Mouse (Mus musculus) small intestine, adult 2 months (tissue): ENCODE measurements around the gene Rp9. TPM values are rescaled to one million over a fixed set of nuclear protein-coding genes. Genes with fewer than 3 reads are reported as not detected.

Experiments used
- H3K27ac ChIP-seq: fragments of 200-500 bp; 2 replicates; pipeline ENCODE4 v1.5.1; 2012; ENCODE audit warnings: low read depth, low read length, control low read depth, inconsistent platforms; ENCODE audit not compliant: insufficient read depth
- H3K27me3 ChIP-seq: fragments of 200-500 bp; 2 replicates; pipeline ENCODE4 v1.6.1; 2012; ENCODE audit warnings: mild to moderate bottlenecking, moderate library complexity, low read length, inconsistent platforms; ENCODE audit not compliant: control insufficient read depth, insufficient read depth
- H3K36me3 ChIP-seq: fragments of 200-500 bp; 2 replicates; pipeline ENCODE4 v1.6.1; 2012; ENCODE audit warnings: mild to moderate bottlenecking, low read length, control low read depth, inconsistent platforms; ENCODE audit not compliant: control insufficient read depth, insufficient read depth
- H3K4me1 ChIP-seq: fragments of 200-500 bp; 2 replicates; pipeline ENCODE4 v1.6.1; 2012; ENCODE audit warnings: low read length, inconsistent platforms, mixed read lengths; ENCODE audit not compliant: control insufficient read depth, insufficient read depth, insufficient read length
- H3K4me3 ChIP-seq: fragments of 200-500 bp; 2 replicates; pipeline ENCODE4 v1.5.1; 2012; ENCODE audit warnings: low read depth, mild to moderate bottlenecking, control low read depth, inconsistent platforms, low read length, moderate library complexity
- CTCF ChIP-seq: fragments of 200-500 bp; IDR thresholded peaks from 2 replicates; pipeline ENCODE4 v1.5.1; 2012; ENCODE audit warnings: low read depth, mild to moderate bottlenecking, control low read depth, inconsistent platforms, low read length, moderate library complexity, mixed read lengths; ENCODE audit not compliant: insufficient replicate concordance, insufficient read length; ENCODE audit errors: extremely low read depth
- POLR2A ChIP-seq: fragments of 200-500 bp; IDR thresholded peaks from 2 replicates; pipeline ENCODE4 v1.6.1; 2012; ENCODE audit warnings: low read depth, mild to moderate bottlenecking, control low read depth, inconsistent platforms, low read length, moderate library complexity
- WGBS: fragments of 180-500 bp; shearing (Covaris S2); methylation state at CpG from one replicate; pipeline ENCODE4 v1.1.7; 2018; 5-methylcytosine and 5-hydroxymethylcytosine counted together
- polyA plus RNA-seq: library from polyadenylated mRNA; depleted of rRNA; stranded (reverse); fragments of >200 nt; gene quantifications from 2 replicates; pipeline ENCODE4 v1.2.3, GENCODE M21; 2012

Rp9 gene
- polyA plus RNA-seq, 1 experiment, result 106 TPM

- WGBS, result 5% methylated on average over 10 of the region's 10 CpGs
- Histone ChIP-seq H3K4me3 (peak overlapping the region; percentile 35), H3K27ac (no peak overlapping the region), H3K27me3 (no peaks in the 10 kb centered on the region), H3K36me3 (no peaks in the 10 kb centered on the region), H3K4me1 (no peaks in the 10 kb centered on the region)
- TF ChIP-seq POLR2A, result no peak
- TF ChIP-seq CTCF, result no peak
Measured at GRCm38 (mm10) chr9:22476265-22476664, 6.7 kb upstream of the Rp9 start.

GRCm38 (mm10) chr9:22475424-22475868, 5.9 kb upstream of the Rp9 start, which contains the start of gene Bbs9:
Gene Bbs9 (plus strand): TSS chr9:22475715.
- H3K27ac ChIP-seq, result peak within 1 kb of the TSS; percentile 6; the same call in 1 of the 2 replicates
- H3K27me3 ChIP-seq, result no peaks in the 10 kb centered on the region
- H3K36me3 ChIP-seq, result no peaks in the 10 kb centered on the region
- TF ChIP-seq CTCF, result peak; percentile 18; the same call in 1 of the 2 replicates
- peak; percentile 41; the same call in 1 of the 2 replicates for TF ChIP-seq POLR2A
- H3K4me1 ChIP-seq, result no peaks in the 10 kb centered on the region
- under 1% methylated on average over 25 of the region's 25 CpGs for WGBS
- peak within 1 kb of the TSS; percentile 63 for H3K4me3 ChIP-seq

GRCm38 (mm10) chr9:22468899-22469259, 664 bp downstream of the Rp9 start:
- Histone ChIP-seq H3K27ac (no peak overlapping the region), H3K36me3 (0 out of 2 replicates have a peak, but pooled peaks cover 3% of the 10 kb centered on the region), H3K4me1 (no peaks in the 10 kb centered on the region), H3K27me3 (no peaks in the 10 kb centered on the region), H3K4me3 (no peak overlapping the region)
- no peak for TF ChIP-seq CTCF
- TF ChIP-seq POLR2A, result no peak
- 70% methylated on average over 8 of the region's 8 CpGs for WGBS

GRCm38 (mm10) chr9:22468170-22468898, 1.2 kb downstream of the Rp9 start:
- Histone ChIP-seq H3K36me3 (0 out of 2 replicates have a peak, but pooled peaks cover 3% of the 10 kb centered on the region), H3K27me3 (no peaks in the 10 kb centered on the region), H3K27ac (peak overlapping the region; percentile 79), H3K4me1 (no peaks in the 10 kb centered on the region), H3K4me3 (peak overlapping the region; percentile 100)
- 2% methylated on average over 35 of the region's 43 CpGs for whole genome bisulfite sequencing
- peak; percentile 94 for TF ChIP-seq POLR2A
- no peak for TF ChIP-seq CTCF

- 0 out of 2 replicates have a peak, but pooled peaks cover 3% of the 10 kb centered on the region for H3K36me3 ChIP-seq
- WGBS, result under 1% methylated on average over 71 of the region's 73 CpGs
- peak overlapping the region; percentile 79 for H3K27ac ChIP-seq
- TF ChIP-seq CTCF, result no peak
- TF ChIP-seq POLR2A, result 0 out of 2 replicates have a peak, but pooled peaks have one; percentile 23
- peak overlapping the region; percentile 100 for H3K4me3 ChIP-seq
- no peaks in the 10 kb centered on the region for H3K4me1 ChIP-seq
- H3K27me3 ChIP-seq, result no peaks in the 10 kb centered on the region
Measured at GRCm38 (mm10) chr9:22467371-22468169, 2.0 kb downstream of the Rp9 start.

- Histone ChIP-seq H3K4me3 (no peak overlapping the region), H3K36me3 (0 out of 2 replicates have a peak, but pooled peaks cover 3% of the 10 kb centered on the region), H3K4me1 (no peaks in the 10 kb centered on the region), H3K27me3 (no peaks in the 10 kb centered on the region), H3K27ac (no peak overlapping the region)
- WGBS, result 93% methylated on average over 5 of the region's 5 CpGs
- TF ChIP-seq CTCF, result no peak
- TF ChIP-seq POLR2A, result no peak
Measured at GRCm38 (mm10) chr9:22466212-22466611, 3.3 kb downstream of the Rp9 start.

GRCm38 (mm10) chr9:22461946-22462345, 7.6 kb downstream of the Rp9 start:
- H3K4me3 ChIP-seq, result no peak overlapping the region
- no peak for TF ChIP-seq POLR2A
- TF ChIP-seq CTCF, result no peak
- 90% methylated on average over 3 of the region's 3 CpGs for WGBS
- no peak overlapping the region for H3K27ac ChIP-seq
- no peaks in the 10 kb centered on the region for H3K27me3 ChIP-seq
- H3K4me1 ChIP-seq, result no peaks in the 10 kb centered on the region
- peaks cover 14% of the 10 kb centered on the region; the same call in 1 of the 2 replicates for H3K36me3 ChIP-seq
